Mouse (Mus musculus) lung, postnatal 0 days (tissue): ENCODE data around the gene Skor1.

Source experiments
- CTCF ChIP-seq: IDR thresholded peaks from 2 replicates; pipeline ENCODE4 v1.5.1; 2016; ENCODE audit warnings: antibody characterized with exemption, mild to moderate bottlenecking
- EP300 ChIP-seq: IDR thresholded peaks from 2 replicates; pipeline ENCODE4 v1.6.1; 2016; ENCODE audit warnings: antibody characterized with exemption, mild to moderate bottlenecking, control low read depth

DNA sequence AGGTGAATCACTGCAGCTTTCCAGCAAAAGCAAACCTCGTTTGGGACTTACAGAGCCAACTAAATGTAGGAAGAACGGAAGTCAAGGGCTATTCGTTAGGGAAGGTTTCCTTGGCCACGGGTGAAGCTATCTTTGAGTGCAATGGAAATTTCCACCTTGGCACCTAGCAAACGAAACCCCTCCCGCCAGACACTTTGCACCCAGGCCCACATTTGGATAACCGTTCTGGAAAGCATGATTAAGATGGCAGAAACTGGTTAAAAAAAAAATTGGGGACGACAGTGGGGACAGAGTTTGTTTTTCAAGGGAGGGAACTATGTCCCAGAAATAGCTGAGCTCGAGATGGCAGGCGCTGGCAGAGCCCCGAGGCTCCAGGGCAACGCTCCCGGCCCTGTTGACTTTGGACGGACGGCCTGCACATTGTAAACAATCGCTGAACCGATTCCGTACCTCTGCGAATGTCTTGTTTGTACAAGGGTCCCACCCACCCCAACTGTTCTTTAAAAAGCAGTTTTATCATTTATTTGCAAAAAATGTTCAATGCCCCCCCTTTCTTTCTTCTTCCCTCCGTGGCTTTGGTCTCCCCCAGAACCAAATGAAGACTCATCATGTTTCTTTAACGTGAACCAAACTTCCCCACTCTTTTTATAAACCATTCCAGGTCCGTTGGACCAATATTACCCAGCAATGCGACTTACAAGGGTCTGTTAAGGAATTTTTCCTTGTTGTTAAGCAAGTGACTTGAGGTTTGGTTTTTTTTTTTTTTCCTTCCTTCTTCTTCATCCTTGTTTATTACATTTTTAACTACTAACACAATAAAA, 57.5 kb downstream of the Skor1 start:
- TF ChIP-seq EP300 (no peak; the same call in 1 of the 2 replicates), CTCF (no peak)
